Mouse (Mus musculus) neural tube, embryonic 12.5 days (tissue): ENCODE data around the gene Ntng1. TPM values are rescaled to one million over a fixed set of nuclear protein-coding genes. Genes with fewer than 3 reads are reported as not detected.

Source experiments
- ATAC-seq: fragments of 200-750 bp; cut with Nextera tagmentation; 2 replicates; pipeline ENCODE4 v1.8.0; 2017; ENCODE audit warnings: low read depth, mild to moderate bottlenecking, moderate TSS enrichment, moderate library complexity; ENCODE audit not compliant: low FRiP score
- H3K27ac ChIP-seq: fragments of 300-500 bp; sonication (generic); 2 replicates; pipeline ENCODE4 v1.5.1; 2016
- H3K27me3 ChIP-seq: fragments of 300-500 bp; sonication (generic); replicated peaks from 2 replicates; pipeline ENCODE4 v1.6.1; 2016; ENCODE audit warnings: mild to moderate bottlenecking
- H3K36me3 ChIP-seq: fragments of 300-500 bp; sonication (generic); 2 replicates; pipeline ENCODE4 v1.6.1; 2016; ENCODE audit warnings: mild to moderate bottlenecking
- H3K4me1 ChIP-seq: fragments of 300-500 bp; sonication (generic); 2 replicates; pipeline ENCODE4 v1.6.1; 2016
- H3K4me2 ChIP-seq: fragments of 300-500 bp; sonication (generic); replicated peaks from 2 replicates; pipeline ENCODE4 v1.6.1; 2016; ENCODE audit warnings: mild to moderate bottlenecking
- H3K4me3 ChIP-seq: fragments of 300-500 bp; sonication (generic); 2 replicates; pipeline ENCODE4 v1.5.1; 2016
- H3K9ac ChIP-seq: fragments of 300-500 bp; sonication (generic); 2 replicates; pipeline ENCODE4 v1.6.1; 2016; ENCODE audit warnings: mild to moderate bottlenecking
- H3K9me3 ChIP-seq: fragments of 300-500 bp; sonication (generic); 2 replicates; pipeline ENCODE4 v1.6.1; 2016; ENCODE audit warnings: mild to moderate bottlenecking
- WGBS: fragments of 180-500 bp; shearing (Covaris S2); methylation state at CpG from one replicate; pipeline ENCODE4 v1.1.7; 2016; 5-methylcytosine and 5-hydroxymethylcytosine counted together
- polyA plus RNA-seq: library from polyadenylated mRNA; unstranded; fragments of >200 nt; fragmentation: Nextera tagmentation; extraction: Ambion mirVana; gene quantifications from 2 replicates; pipeline ENCODE4 v1.2.1, GENCODE M21; 2016

Ntng1 gene
- polyA plus RNA-seq, 1 experiment from 2014 or later = 7.9 TPM

- no peak for ATAC-seq
- Histone ChIP-seq H3K36me3 (no peaks in the 10 kb centered on the region), H3K9ac (no peak overlapping the region), H3K4me1 (no peaks in the 10 kb centered on the region), H3K27ac (no peak overlapping the region), H3K9me3 (no peaks in the 10 kb centered on the region), H3K4me3 (no peak overlapping the region), H3K27me3 (no peaks in the 10 kb centered on the region), H3K4me2 (no peak overlapping the region)
- WGBS = 89% methylated on average over 2 of the region's 2 CpGs
These were observed 99.6 kb downstream of the Ntng1 start for GRCm38 (mm10) chr3:110044209-110044608.

- ATAC-seq = no peak
- Histone ChIP-seq H3K9ac (no peak overlapping the region), H3K36me3 (no peaks in the 10 kb centered on the region), H3K4me1 (no peaks in the 10 kb centered on the region), H3K27ac (no peak overlapping the region), H3K4me2 (no peak overlapping the region), H3K27me3 (no peaks in the 10 kb centered on the region), H3K9me3 (no peaks in the 10 kb centered on the region), H3K4me3 (no peak overlapping the region)
- 93% methylated on average over 1 of the region's 1 CpGs for WGBS
These were observed 100.1 kb downstream of the Ntng1 start for GRCm38 (mm10) chr3:110043641-110044187.

GRCm38 (mm10) chr3:110022783-110023599 lies 120.8 kb downstream of the Ntng1 start:
- Histone ChIP-seq H3K9me3 (no peaks in the 10 kb centered on the region), H3K4me2 (no peak overlapping the region), H3K27ac (no peak overlapping the region), H3K4me3 (no peak overlapping the region), H3K27me3 (no peaks in the 10 kb centered on the region), H3K4me1 (no peaks in the 10 kb centered on the region), H3K9ac (no peak overlapping the region), H3K36me3 (no peaks in the 10 kb centered on the region)
- WGBS = 51% methylated on average over 18 of the region's 18 CpGs
- ATAC-seq = no peak

- H3K27ac ChIP-seq = no peak overlapping the region
- WGBS = 78% methylated on average over 14 of the region's 14 CpGs
- H3K27me3 ChIP-seq = no peaks in the 10 kb centered on the region
- no peak overlapping the region for H3K4me2 ChIP-seq
- no peaks in the 10 kb centered on the region for H3K4me1 ChIP-seq
- no peak for ATAC-seq
- H3K9ac ChIP-seq = no peak overlapping the region
- no peaks in the 10 kb centered on the region for H3K36me3 ChIP-seq
- no peak overlapping the region for H3K4me3 ChIP-seq
- no peaks in the 10 kb centered on the region for H3K9me3 ChIP-seq
These were observed 132.8 kb downstream of the Ntng1 start for GRCm38 (mm10) chr3:110010870-110011626.

GRCm38 (mm10) chr3:110010441-110010840 lies 133.4 kb downstream of the Ntng1 start:
- WGBS = 38% methylated on average over 2 of the region's 2 CpGs
- Histone ChIP-seq H3K9ac (no peak overlapping the region), H3K4me1 (no peaks in the 10 kb centered on the region), H3K4me2 (no peak overlapping the region), H3K9me3 (no peaks in the 10 kb centered on the region), H3K4me3 (no peak overlapping the region), H3K36me3 (no peaks in the 10 kb centered on the region), H3K27ac (no peak overlapping the region), H3K27me3 (no peaks in the 10 kb centered on the region)
- ATAC-seq = no peak

- Histone ChIP-seq H3K4me2 (no peak overlapping the region), H3K27me3 (no peaks in the 10 kb centered on the region), H3K9ac (no peak overlapping the region), H3K27ac (no peak overlapping the region), H3K9me3 (no peaks in the 10 kb centered on the region), H3K4me1 (peaks cover 13% of the 10 kb centered on the region), H3K4me3 (no peak overlapping the region), H3K36me3 (no peaks in the 10 kb centered on the region)
- 34% methylated on average over 5 of the region's 5 CpGs for WGBS
- no peak for ATAC-seq
These were observed 143.5 kb downstream of the Ntng1 start for GRCm38 (mm10) chr3:110000349-110000748.

- no peaks in the 10 kb centered on the region for H3K27me3 ChIP-seq
- H3K9me3 ChIP-seq = no peaks in the 10 kb centered on the region
- no peak overlapping the region for H3K9ac ChIP-seq
- no peak overlapping the region for H3K4me2 ChIP-seq
- 53% methylated on average over 4 of the region's 4 CpGs for WGBS
- peaks cover 18% of the 10 kb centered on the region for H3K4me1 ChIP-seq
- ATAC-seq = no peak
- no peaks in the 10 kb centered on the region for H3K36me3 ChIP-seq
- no peak overlapping the region for H3K4me3 ChIP-seq
- no peak overlapping the region for H3K27ac ChIP-seq
These were observed 148.2 kb downstream of the Ntng1 start for GRCm38 (mm10) chr3:109995663-109996024.

- Histone ChIP-seq H3K36me3 (no peaks in the 10 kb centered on the region), H3K4me3 (no peak overlapping the region), H3K4me1 (peaks cover 14% of the 10 kb centered on the region), H3K9me3 (no peaks in the 10 kb centered on the region), H3K27me3 (no peaks in the 10 kb centered on the region), H3K9ac (no peak overlapping the region), H3K4me2 (peak overlapping the region; percentile 32; the same call in 1 of the 2 replicates), H3K27ac (no peak overlapping the region)
- 20% methylated on average over 6 of the region's 6 CpGs for WGBS
- ATAC-seq = peak; percentile 84
These were observed 148.7 kb downstream of the Ntng1 start for GRCm38 (mm10) chr3:109994978-109995662.

GRCm38 (mm10) chr3:109984086-109984485 lies 159.7 kb downstream of the Ntng1 start:
- H3K27me3 ChIP-seq = no peaks in the 10 kb centered on the region
- no peaks in the 10 kb centered on the region for H3K9me3 ChIP-seq
- no peak overlapping the region for H3K4me2 ChIP-seq
- no peak overlapping the region for H3K9ac ChIP-seq
- H3K36me3 ChIP-seq = no peaks in the 10 kb centered on the region
- 76% methylated on average over 2 of the region's 2 CpGs for WGBS
- ATAC-seq = no peak
- no peak overlapping the region for H3K27ac ChIP-seq
- no peak overlapping the region for H3K4me3 ChIP-seq
- H3K4me1 ChIP-seq = no peaks in the 10 kb centered on the region

GRCm38 (mm10) chr3:109977614-109978013 lies 166.2 kb downstream of the Ntng1 start:
- ATAC-seq = 0 out of 2 replicates have a peak, but pooled peaks have one; percentile 29
- 44% methylated on average over 2 of the region's 2 CpGs for WGBS
- H3K36me3 ChIP-seq = no peaks in the 10 kb centered on the region

GRCm38 (mm10) chr3:109975106-109975505 lies 168.7 kb downstream of the Ntng1 start:
- Histone ChIP-seq H3K4me3 (no peak overlapping the region), H3K27ac (no peak overlapping the region), H3K9ac (no peak overlapping the region), H3K4me1 (no peaks in the 10 kb centered on the region), H3K36me3 (no peaks in the 10 kb centered on the region), H3K9me3 (no peaks in the 10 kb centered on the region), H3K4me2 (no peak overlapping the region), H3K27me3 (no peaks in the 10 kb centered on the region)
- WGBS = 79% methylated on average over 4 of the region's 4 CpGs
- ATAC-seq = no peak

More at GRCm38 (mm10) chr3:109977614-109978013, 166.2 kb downstream of the Ntng1 start:
- Histone ChIP-seq H3K9me3 (no peaks in the 10 kb centered on the region), H3K27me3 (no peaks in the 10 kb centered on the region), H3K27ac (no peak overlapping the region), H3K4me2 (no peak overlapping the region), H3K9ac (no peak overlapping the region), H3K4me1 (no peaks in the 10 kb centered on the region), H3K4me3 (no peak overlapping the region)

- H3K27me3 ChIP-seq = no peaks in the 10 kb centered on the region
- H3K4me3 ChIP-seq = no peak overlapping the region
- no peaks in the 10 kb centered on the region for H3K4me1 ChIP-seq
- no peaks in the 10 kb centered on the region for H3K9me3 ChIP-seq
- H3K27ac ChIP-seq = no peak overlapping the region
- no peak overlapping the region for H3K4me2 ChIP-seq
- no peak for ATAC-seq
- no peaks in the 10 kb centered on the region for H3K36me3 ChIP-seq
- 74% methylated on average over 1 of the region's 1 CpGs for WGBS
- no peak overlapping the region for H3K9ac ChIP-seq
These were observed 172.3 kb downstream of the Ntng1 start for GRCm38 (mm10) chr3:109971465-109971864.
